Mouse (Mus musculus): ENCODE measurements around the gene G6pc3.
"Not testable (repeated sequence)": the region's sequence is repeated elsewhere in the genome, so short reads cannot be mapped to it uniquely, and the experiment has no call there.

The G6pc3 gene

GRCm38 (mm10) chr11:102189461-102190436 is at the start of gene G6pc3:
G6pc3 (plus strand) TSS chr11:102189620.
- peak; percentile 51 for DNase-seq (ENCODE audit: low spot score)

GRCm38 (mm10) chr11:102140508-102140907 is 48.9 kb upstream of the G6pc3 start:
- peak; percentile 52 for DNase-seq (ENCODE audit: low spot score)

- no peak for DNase-seq (ENCODE audit: low spot score)
These were observed 47.1 kb upstream of the G6pc3 start for GRCm38 (mm10) chr11:102142355-102142754.

GRCm38 (mm10) chr11:102144957-102145470 is 44.4 kb upstream of the G6pc3 start:
- no peak for DNase-seq (ENCODE audit: low spot score)

- DNase-seq (ENCODE audit: low spot score), result no peak
These were observed 43.9 kb upstream of the G6pc3 start, which contains the start of gene Nags for GRCm38 (mm10) chr11:102145471-102146001. Nags (plus strand) TSS chr11:102145513.

- no peak for DNase-seq (ENCODE audit: low spot score)
These were observed 43.4 kb upstream of the G6pc3 start for GRCm38 (mm10) chr11:102146005-102146404.

- no peak for DNase-seq (ENCODE audit: low spot score)
These were observed 42.9 kb upstream of the G6pc3 start for GRCm38 (mm10) chr11:102146531-102146930.

GRCm38 (mm10) chr11:102147213-102147989 is 42.0 kb upstream of the G6pc3 start:
- DNase-seq (ENCODE audit: low spot score), result no peak

- DNase-seq (ENCODE audit: low spot score), result peak; percentile 72
These were observed 33.2 kb upstream of the G6pc3 start, which contains the start of gene Tmem101 for GRCm38 (mm10) chr11:102156039-102156785. Tmem101 (minus strand) TSS chr11:102156404.

- DNase-seq (ENCODE audit: low spot score), result no peak
These were observed 32.7 kb upstream of the G6pc3 start for GRCm38 (mm10) chr11:102156786-102157089.

GRCm38 (mm10) chr11:102158024-102158423 is 31.4 kb upstream of the G6pc3 start:
- not testable (repeated sequence) for DNase-seq (ENCODE audit: low spot score)

GRCm38 (mm10) chr11:102159781-102160180 is 29.6 kb upstream of the G6pc3 start:
- no peak for DNase-seq (ENCODE audit: low spot score)

GRCm38 (mm10) chr11:102165971-102166722 is 23.3 kb upstream of the G6pc3 start:
- no peak for DNase-seq (ENCODE audit: low spot score)

GRCm38 (mm10) chr11:102167539-102167938 is 21.9 kb upstream of the G6pc3 start:
- DNase-seq (ENCODE audit: low spot score), result no peak

GRCm38 (mm10) chr11:102168689-102169088 is 20.7 kb upstream of the G6pc3 start:
- DNase-seq (ENCODE audit: low spot score), result no peak

- no peak for DNase-seq (ENCODE audit: low spot score)
These were observed 9.6 kb upstream of the G6pc3 start for GRCm38 (mm10) chr11:102179836-102180235.

- no peak for DNase-seq (ENCODE audit: low spot score)
These were observed 5.2 kb upstream of the G6pc3 start for GRCm38 (mm10) chr11:102184253-102184645.

- peak; percentile 97 for DNase-seq (ENCODE audit: low spot score)
These were observed 4.5 kb upstream of the G6pc3 start, which contains the start of gene Lsm12 for GRCm38 (mm10) chr11:102184646-102185495. Lsm12 (minus strand) TSS chr11:102185296.

GRCm38 (mm10) chr11:102185677-102186076 is 3.7 kb upstream of the G6pc3 start:
- no peak for DNase-seq (ENCODE audit: low spot score)

- no peak for DNase-seq (ENCODE audit: low spot score)
These were observed 3.2 kb upstream of the G6pc3 start for GRCm38 (mm10) chr11:102186235-102186634.
